Mouse (Mus musculus) forebrain, embryonic 14.5 days (tissue): Measurements from ENCODE around the gene Skida1. TPM values are rescaled to one million over a fixed set of nuclear protein-coding genes. Genes with fewer than 3 reads are reported as not detected.

Experiments
- ATAC-seq: fragments of 200-750 bp; cut with Nextera tagmentation; 2 replicates; pipeline ENCODE4 v1.8.0; 2017; ENCODE audit warnings: mild to moderate bottlenecking, moderate library complexity
- DNase-seq: peaks from one replicate; pipeline ENCODE4 v3.0.0-alpha.2; 2015; ENCODE audit warnings: low spot score
- H3K27ac ChIP-seq: fragments of 300-500 bp; sonication (generic); 2 replicates; pipeline ENCODE4 v1.5.1; 2014; ENCODE audit warnings: low read depth, mild to moderate bottlenecking, control low read depth, low read length, moderate library complexity
- H3K27me3 ChIP-seq: fragments of 300-500 bp; sonication (generic); replicated peaks from 2 replicates; pipeline ENCODE4 v1.6.1; 2014; ENCODE audit warnings: low read length, control low read depth, mixed read lengths; ENCODE audit not compliant: control insufficient read depth, insufficient read depth
- H3K36me3 ChIP-seq: fragments of 300-500 bp; sonication (generic); 2 replicates; pipeline ENCODE4 v1.6.1; 2014; ENCODE audit warnings: low read length, control low read depth; ENCODE audit not compliant: control insufficient read depth, insufficient read depth
- H3K4me1 ChIP-seq: fragments of 300-500 bp; sonication (generic); 2 replicates; pipeline ENCODE4 v1.6.1; 2014; ENCODE audit warnings: antibody characterized with exemption, low read length, control low read depth; ENCODE audit not compliant: control insufficient read depth, insufficient read depth
- H3K4me2 ChIP-seq: fragments of 300-500 bp; sonication (generic); 2 replicates; pipeline ENCODE4 v1.6.1; 2014; ENCODE audit warnings: mild to moderate bottlenecking, control low read depth, low read length
- H3K4me3 ChIP-seq: fragments of 300-500 bp; sonication (generic); 2 replicates; pipeline ENCODE4 v1.5.1; 2014; ENCODE audit warnings: low read depth, low read length, control low read depth
- H3K9ac ChIP-seq: fragments of 300-500 bp; sonication (generic); 2 replicates; pipeline ENCODE4 v1.6.1; 2014; ENCODE audit warnings: mild to moderate bottlenecking, low read length, control low read depth, moderate library complexity
- H3K9me3 ChIP-seq: fragments of 300-500 bp; sonication (generic); replicated peaks from 2 replicates; pipeline ENCODE4 v1.6.1; 2016; ENCODE audit warnings: low read length, control low read depth, mixed read lengths; ENCODE audit not compliant: control insufficient read depth
- WGBS: fragments of 180-500 bp; shearing (Covaris S2); extraction: QIAGEN DNeasy Blood & Tissue Kit; methylation state at CpG from one replicate; pipeline ENCODE4 v1.1.7; 2014; 5-methylcytosine and 5-hydroxymethylcytosine counted together
- polyA plus RNA-seq: library from polyadenylated mRNA; unstranded; fragments of >200 nt; fragmentation: Nextera tagmentation; extraction: Ambion mirVana; gene quantifications from 2 replicates; pipeline ENCODE4 v1.2.1, GENCODE M21; 2014

Skida1 gene
- polyA plus RNA-seq, 1 experiment from 2014 or later, result 13.2 TPM

- Histone ChIP-seq H3K9ac (peak overlapping the region; percentile 76; the same call in 1 of the 2 replicates), H3K27ac (no peak overlapping the region), H3K36me3 (no peaks in the 10 kb centered on the region; the same call in 1 of the 2 replicates), H3K4me2 (no peak overlapping the region), H3K27me3 (no peaks in the 10 kb centered on the region), H3K4me3 (no peak overlapping the region), H3K9me3 (no peaks in the 10 kb centered on the region), H3K4me1 (peaks cover 75% of the 10 kb centered on the region)
- DNase-seq, result peak; percentile 25
- ATAC-seq, result no peak
- 43% methylated on average over 3 of the region's 3 CpGs for WGBS
Measured at GRCm38 (mm10) chr2:18038141-18038752, 10.6 kb downstream of the Skida1 start.

- Histone ChIP-seq H3K36me3 (no peaks in the 10 kb centered on the region; the same call in 1 of the 2 replicates), H3K4me1 (peaks cover 74% of the 10 kb centered on the region), H3K4me3 (no peak within 1 kb of the TSS), H3K27me3 (no peaks in the 10 kb centered on the region), H3K27ac (no peak within 1 kb of the TSS), H3K9ac (peak within 1 kb of the TSS; percentile 76; the same call in 1 of the 2 replicates), H3K4me2 (no peak within 1 kb of the TSS), H3K9me3 (no peaks in the 10 kb centered on the region)
- ATAC-seq, result no peak
- WGBS, result 65% methylated on average over 2 of the region's 2 CpGs
- DNase-seq, result peak; percentile 1
Measured at GRCm38 (mm10) chr2:18037491-18037890, 11.4 kb downstream of the Skida1 start, which contains the start of gene A930004D18Rik. Gene A930004D18Rik (minus strand): TSS chr2:18037737.

- no peaks in the 10 kb centered on the region for H3K9me3 ChIP-seq
- H3K4me1 ChIP-seq, result peaks cover 68% of the 10 kb centered on the region
- peak overlapping the region; percentile 99; the same call in 1 of the 2 replicates for H3K4me2 ChIP-seq
- peak; percentile 21 for DNase-seq
- no peaks in the 10 kb centered on the region for H3K27me3 ChIP-seq
- no peak overlapping the region for H3K27ac ChIP-seq
- 32% methylated on average over 10 of the region's 10 CpGs for WGBS
- peak overlapping the region; percentile 87; the same call in 1 of the 2 replicates for H3K9ac ChIP-seq
- H3K36me3 ChIP-seq, result no peaks in the 10 kb centered on the region
- H3K4me3 ChIP-seq, result no peak overlapping the region
- no peak for ATAC-seq
Measured at GRCm38 (mm10) chr2:18034371-18035250, 14.2 kb downstream of the Skida1 start.

GRCm38 (mm10) chr2:18033166-18034108 is 15.4 kb downstream of the Skida1 start:
- ATAC-seq (peak; percentile 25; the same call in 1 of the 2 replicates), DNase-seq (peak; percentile 65)
- Histone ChIP-seq H3K36me3 (no peaks in the 10 kb centered on the region), H3K27ac (no peak overlapping the region), H3K4me2 (peak overlapping the region; percentile 99), H3K4me3 (0 out of 2 replicates have a peak overlapping the region, but pooled peaks have one; percentile 1), H3K9ac (peak overlapping the region; percentile 87), H3K9me3 (no peaks in the 10 kb centered on the region), H3K27me3 (no peaks in the 10 kb centered on the region), H3K4me1 (peaks cover 58% of the 10 kb centered on the region)
- WGBS, result 19% methylated on average over 10 of the region's 10 CpGs

GRCm38 (mm10) chr2:18032538-18032895 is 16.3 kb downstream of the Skida1 start:
- DNase-seq (peak; percentile 23), ATAC-seq (no peak)
- peak overlapping the region; percentile 99 for H3K4me2 ChIP-seq
- H3K27ac ChIP-seq, result no peak overlapping the region
- peak overlapping the region; percentile 87 for H3K9ac ChIP-seq
- no peaks in the 10 kb centered on the region for H3K27me3 ChIP-seq
- peaks cover 50% of the 10 kb centered on the region for H3K4me1 ChIP-seq
- no peaks in the 10 kb centered on the region for H3K9me3 ChIP-seq
- no peak overlapping the region for H3K4me3 ChIP-seq
- WGBS, result 34% methylated on average over 5 of the region's 5 CpGs
- no peaks in the 10 kb centered on the region for H3K36me3 ChIP-seq

GRCm38 (mm10) chr2:18031831-18032537 is 16.9 kb downstream of the Skida1 start:
- Histone ChIP-seq H3K4me3 (peak overlapping the region; percentile 37), H3K27me3 (no peaks in the 10 kb centered on the region), H3K4me1 (peaks cover 50% of the 10 kb centered on the region), H3K9me3 (no peaks in the 10 kb centered on the region), H3K4me2 (peak overlapping the region; percentile 99), H3K36me3 (no peaks in the 10 kb centered on the region), H3K27ac (peak overlapping the region; percentile 63; the same call in 1 of the 2 replicates), H3K9ac (peak overlapping the region; percentile 87)
- DNase-seq (peak; percentile 74), ATAC-seq (no peak)
- under 1% methylated on average over 33 of the region's 34 CpGs for WGBS

GRCm38 (mm10) chr2:18031271-18031821 is 17.5 kb downstream of the Skida1 start:
- peak overlapping the region; percentile 63; the same call in 1 of the 2 replicates for H3K27ac ChIP-seq
- peak; percentile 67 for DNase-seq

More at GRCm38 (mm10) chr2:18031271-18031821, 17.5 kb downstream of the Skida1 start:
- no peaks in the 10 kb centered on the region for H3K27me3 ChIP-seq
- 1% methylated on average over 26 of the region's 26 CpGs for WGBS
- H3K4me3 ChIP-seq, result peak overlapping the region; percentile 37
- peaks cover 54% of the 10 kb centered on the region for H3K4me1 ChIP-seq
- ATAC-seq, result no peak
- H3K9me3 ChIP-seq, result no peaks in the 10 kb centered on the region
- H3K36me3 ChIP-seq, result no peaks in the 10 kb centered on the region
- peak overlapping the region; percentile 99 for H3K4me2 ChIP-seq
- peak overlapping the region; percentile 87 for H3K9ac ChIP-seq
